Mouse (Mus musculus) MEL (cell line): Measurements from ENCODE around the gene Net1.

Experiments used
- CHD2 ChIP-seq: IDR thresholded peaks from 2 replicates; pipeline ENCODE4 v1.6.1; 2011; ENCODE audit warnings: low read length, improper control_type of control experiment
- CTCF ChIP-seq, 3 experiments: IDR thresholded peaks in 2 of 3; conservative IDR thresholded peaks in 1 of 3; 2 replicates each; pipeline ENCODE4 v1.5.1; 2011 to 2012; ENCODE audit warnings: low read length in 3 of 3, low read depth in 2 of 3, mild to moderate bottlenecking in 2 of 3, improper control_type of control experiment in 1 of 3, inconsistent platforms in 1 of 3, mixed read lengths in 1 of 3, moderate library complexity in 1 of 3; ENCODE audit not compliant: control insufficient read depth in 1 of 3, insufficient read depth in 1 of 3, poor library complexity in 1 of 3, severe bottlenecking in 1 of 3
- POLR2AphosphoS5 ChIP-seq: IDR thresholded peaks from 2 replicates; pipeline ENCODE4 v1.6.1; 2012; ENCODE audit warnings: low read depth, borderline replicate concordance, mild to moderate bottlenecking, inconsistent platforms, low read length, moderate library complexity, mixed read lengths
- SIN3A ChIP-seq: IDR thresholded peaks from 2 replicates; pipeline ENCODE4 v1.6.1; 2012; ENCODE audit warnings: low read length, improper control_type of control experiment, inconsistent platforms
- USF1 ChIP-seq: IDR thresholded peaks from 2 replicates; pipeline ENCODE4 v1.6.1; 2014; ENCODE audit warnings: low read depth, mild to moderate bottlenecking, inconsistent platforms, low read length, improper control_type of control experiment, moderate library complexity

- no peak for TF ChIP-seq CTCF (IDR thresholded peaks at IDR 0.05 in 2 of 3, conservative IDR thresholded peaks at IDR 0.05 in 1 of 3; ENCODE audit: control insufficient read depth in 1 of 3, insufficient read depth in 1 of 3, low read depth in 2 of 3, low read length in 3 of 3, poor library complexity in 1 of 3, severe bottlenecking in 1 of 3)
- no peak for TF ChIP-seq SIN3A
- TF ChIP-seq CHD2 = no peak
- no peak for TF ChIP-seq POLR2AphosphoS5
- TF ChIP-seq USF1 = no peak
These were observed 55.7 kb downstream of the Net1 start for GRCm38 (mm10) chr13:3862325-3862724.
